Mouse (Mus musculus) midbrain, embryonic 12.5 days (tissue): ENCODE measurements around the gene Usf1. TPM values are rescaled to one million over a fixed set of nuclear protein-coding genes. Genes with fewer than 3 reads are reported as not detected.

Experiments
- ATAC-seq: fragments of 200-750 bp; cut with Nextera tagmentation; 2 replicates; pipeline ENCODE4 v1.8.0; 2017; ENCODE audit warnings: low read depth, moderate TSS enrichment, moderate library complexity; ENCODE audit not compliant: low FRiP score
- H3K27ac ChIP-seq: fragments of 300-500 bp; sonication (generic); replicated peaks from 2 replicates; pipeline ENCODE4 v1.5.1; 2016; ENCODE audit warnings: mild to moderate bottlenecking
- H3K27me3 ChIP-seq: fragments of 300-500 bp; sonication (generic); 2 replicates; pipeline ENCODE4 v1.6.1; 2016; ENCODE audit warnings: mild to moderate bottlenecking
- H3K36me3 ChIP-seq: fragments of 300-500 bp; sonication (generic); 2 replicates; pipeline ENCODE4 v1.6.1; 2016
- H3K4me1 ChIP-seq: fragments of 300-500 bp; sonication (generic); 2 replicates; pipeline ENCODE4 v1.6.1; 2016
- H3K4me2 ChIP-seq: fragments of 300-500 bp; sonication (generic); replicated peaks from 2 replicates; pipeline ENCODE4 v1.6.1; 2016; ENCODE audit warnings: mild to moderate bottlenecking, moderate library complexity
- H3K4me3 ChIP-seq: fragments of 300-500 bp; sonication (generic); 2 replicates; pipeline ENCODE4 v1.5.1; 2016; ENCODE audit warnings: mild to moderate bottlenecking
- H3K9ac ChIP-seq: fragments of 300-500 bp; sonication (generic); replicated peaks from 2 replicates; pipeline ENCODE4 v1.6.1; 2016; ENCODE audit warnings: mild to moderate bottlenecking, moderate library complexity
- H3K9me3 ChIP-seq: fragments of 300-500 bp; sonication (generic); 2 replicates; pipeline ENCODE4 v1.6.1; 2016; ENCODE audit warnings: mild to moderate bottlenecking
- WGBS: fragments of 180-500 bp; shearing (Covaris S2); methylation state at CpG from one replicate; pipeline ENCODE4 v1.1.7; 2016; 5-methylcytosine and 5-hydroxymethylcytosine counted together
- polyA plus RNA-seq: library from polyadenylated mRNA; unstranded; fragments of >200 nt; fragmentation: Nextera tagmentation; extraction: Ambion mirVana; gene quantifications from 2 replicates; pipeline ENCODE4 v1.2.1, GENCODE M21; 2016

Usf1 gene
- 175 and 190 TPM in 2 replicates for polyA plus RNA-seq

DNA sequence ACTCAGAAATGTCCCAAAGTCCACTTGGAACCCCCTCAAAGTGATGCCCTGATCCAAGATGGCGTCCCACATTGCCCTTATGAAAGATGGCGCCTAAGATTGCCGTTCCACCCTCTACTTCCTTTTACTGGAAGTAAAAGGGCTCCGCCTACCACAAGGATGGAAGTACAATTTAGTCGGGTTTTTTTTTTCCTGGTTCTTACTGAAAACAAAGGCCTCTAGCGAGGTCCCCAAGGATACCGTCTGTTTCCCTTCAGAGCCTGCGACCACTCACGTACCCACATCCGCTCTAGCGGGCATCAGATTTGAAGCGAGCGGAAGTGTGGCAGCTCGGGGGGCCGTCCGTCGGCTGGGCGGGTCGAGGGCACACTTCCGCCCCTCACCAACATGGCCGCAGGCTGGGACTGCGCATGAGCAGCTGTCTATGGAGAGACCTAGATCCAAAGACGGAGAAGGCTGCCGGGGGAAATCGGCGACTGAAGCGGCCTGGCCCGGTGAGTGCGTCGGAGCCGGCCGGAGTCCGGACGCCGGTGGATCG, at the start of gene Usf1:
Usf1 (plus strand) TSS at position 367 of the 538 bp plus-strand sequence.
- peak within 1 kb of the TSS; percentile 97 for H3K4me3 ChIP-seq
- no peaks in the 10 kb centered on the region for H3K9me3 ChIP-seq
- peaks cover 26% of the 10 kb centered on the region for H3K27me3 ChIP-seq
- peaks cover 14% of the 10 kb centered on the region for H3K36me3 ChIP-seq
- H3K4me1 ChIP-seq = peaks cover 21% of the 10 kb centered on the region
- peak; percentile 96 for ATAC-seq
- under 1% methylated on average over 36 of the region's 36 CpGs for WGBS
- peak within 1 kb of the TSS; percentile 59 for H3K4me2 ChIP-seq
- H3K9ac ChIP-seq = peak within 1 kb of the TSS; percentile 98
- H3K27ac ChIP-seq = peak within 1 kb of the TSS; percentile 91

DNA sequence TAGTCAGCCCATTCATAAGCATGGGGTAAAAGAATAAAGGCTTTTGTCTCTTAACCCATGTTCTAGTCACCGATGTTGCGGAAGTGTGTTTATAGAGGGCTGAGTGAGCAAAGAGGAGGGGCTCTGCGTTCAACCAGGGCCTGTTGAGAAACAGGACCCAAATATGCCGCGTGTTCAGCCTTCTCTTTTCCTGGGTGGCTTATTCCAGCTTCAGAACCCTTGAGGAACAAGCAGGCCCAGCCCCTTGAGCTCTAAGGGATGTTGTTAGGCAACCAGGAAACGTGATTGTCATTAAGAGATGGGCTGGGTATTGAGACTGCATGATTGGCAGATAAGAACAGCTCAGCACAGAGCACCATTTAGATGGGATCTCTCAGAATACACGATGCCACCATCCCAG, 45.2 kb upstream of the Usf1 start:
- Histone ChIP-seq H3K27ac (no peak overlapping the region), H3K4me3 (no peak overlapping the region), H3K9me3 (no peaks in the 10 kb centered on the region), H3K36me3 (no peaks in the 10 kb centered on the region), H3K27me3 (peaks cover 10% of the 10 kb centered on the region; the same call in 1 of the 2 replicates), H3K4me2 (no peak overlapping the region), H3K4me1 (peaks cover 3% of the 10 kb centered on the region; the same call in 1 of the 2 replicates), H3K9ac (no peak overlapping the region)
- no peak for ATAC-seq
- 67% methylated on average over 7 of the region's 7 CpGs for WGBS

DNA sequence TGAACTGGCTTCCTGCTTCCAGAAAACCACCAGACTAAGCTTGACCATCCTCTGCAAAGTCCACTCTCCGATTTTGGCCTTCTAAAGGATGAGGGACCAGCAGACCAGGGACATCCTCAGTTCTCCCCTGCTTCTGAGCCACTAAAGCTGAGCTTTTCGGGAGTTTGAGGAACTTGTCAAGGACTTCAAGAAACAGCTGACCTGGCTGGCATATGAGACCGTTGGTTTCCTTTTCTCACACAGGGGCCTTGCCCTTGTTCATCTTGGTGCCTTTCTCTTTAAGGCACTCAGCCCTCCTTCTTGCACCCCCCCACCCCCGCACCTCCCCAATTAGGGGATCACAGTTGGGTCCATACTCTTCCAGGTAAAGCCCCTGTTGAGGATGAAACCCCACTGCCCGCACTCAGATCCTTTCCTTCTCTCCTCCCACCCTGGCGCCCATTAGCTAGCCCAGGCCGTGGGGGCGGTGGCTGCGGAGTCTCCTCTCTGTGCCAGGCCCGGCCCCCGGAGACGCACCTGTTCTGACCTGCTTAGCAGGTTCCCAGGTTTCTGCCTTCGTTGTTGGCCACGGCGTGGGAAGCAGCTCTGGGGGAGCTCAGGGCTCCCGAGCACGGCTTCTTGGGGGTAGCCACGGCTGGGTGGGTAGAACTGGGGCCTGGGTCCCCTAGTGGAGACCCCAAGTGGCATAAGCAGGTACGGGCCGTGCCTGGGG, 41.1 kb upstream of the Usf1 start, which contains the start of gene Nectin4:
Nectin4 (plus strand) TSS at position 255 of the 712 bp plus-strand sequence.
- no peak within 1 kb of the TSS for H3K27ac ChIP-seq
- peaks cover 5% of the 10 kb centered on the region for H3K4me1 ChIP-seq
- no peak within 1 kb of the TSS for H3K4me2 ChIP-seq
- no peaks in the 10 kb centered on the region for H3K36me3 ChIP-seq
- H3K9ac ChIP-seq = no peak within 1 kb of the TSS
- ATAC-seq = no peak
- no peak within 1 kb of the TSS for H3K4me3 ChIP-seq
- no peaks in the 10 kb centered on the region for H3K9me3 ChIP-seq
- H3K27me3 ChIP-seq = peaks cover 20% of the 10 kb centered on the region
- WGBS = 55% methylated on average over 20 of the region's 20 CpGs

DNA sequence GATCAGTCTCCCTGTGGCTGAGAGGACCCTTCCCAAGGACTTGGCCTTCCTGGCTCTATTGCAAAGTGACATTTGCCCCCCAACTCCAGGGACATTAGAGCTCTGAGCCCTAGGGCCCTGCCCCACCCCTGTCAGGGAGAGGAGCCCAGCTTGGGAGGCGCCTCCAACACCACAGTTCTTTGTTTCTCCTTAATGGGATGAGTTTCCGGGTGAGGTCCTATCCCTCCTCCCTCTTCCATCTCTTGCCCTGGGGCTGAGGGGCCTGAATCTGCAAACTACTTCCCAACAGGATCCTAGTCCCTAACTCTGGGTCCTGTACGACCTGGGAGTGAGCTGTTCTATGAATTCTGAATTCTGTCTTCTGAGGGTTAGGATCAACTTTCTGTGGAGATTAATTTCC, 38.2 kb upstream of the Usf1 start:
- H3K36me3 ChIP-seq = no peaks in the 10 kb centered on the region

DNA sequence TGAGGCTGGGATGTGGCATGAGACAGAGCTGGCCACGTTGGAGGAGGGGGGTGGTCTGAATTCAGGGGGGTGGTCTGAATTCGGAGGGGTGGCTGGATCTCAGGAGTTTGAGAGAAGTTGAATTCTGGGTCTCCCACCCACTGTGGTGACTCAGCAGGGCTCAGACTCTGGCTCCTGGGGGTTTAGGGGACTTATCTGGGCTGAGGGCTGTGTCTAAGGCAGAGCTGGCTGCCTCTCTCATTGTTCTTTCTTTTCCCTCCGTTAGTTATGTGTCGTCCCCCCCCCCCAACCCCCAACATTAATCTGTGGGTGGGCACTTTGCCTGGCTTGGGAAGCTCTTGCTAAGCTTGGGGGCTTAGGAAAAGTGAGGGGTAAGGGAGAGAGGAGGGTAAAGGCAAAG, 37.2 kb upstream of the Usf1 start:
- no peaks in the 10 kb centered on the region for H3K36me3 ChIP-seq
- H3K4me3 ChIP-seq = no peak overlapping the region
- H3K27ac ChIP-seq = no peak overlapping the region
- no peaks in the 10 kb centered on the region for H3K9me3 ChIP-seq
- H3K27me3 ChIP-seq = peaks cover 32% of the 10 kb centered on the region
- no peak for ATAC-seq
- peaks cover 5% of the 10 kb centered on the region for H3K4me1 ChIP-seq
- WGBS = 0% methylated on average over 4 of the region's 4 CpGs
- H3K9ac ChIP-seq = no peak overlapping the region
- no peak overlapping the region for H3K4me2 ChIP-seq

More for the DNA sequence above, 38.2 kb upstream of the Usf1 start:
- H3K27ac ChIP-seq = no peak overlapping the region
- H3K4me3 ChIP-seq = no peak overlapping the region
- H3K9ac ChIP-seq = no peak overlapping the region
- H3K4me2 ChIP-seq = no peak overlapping the region
- H3K27me3 ChIP-seq = peaks cover 23% of the 10 kb centered on the region
- H3K4me1 ChIP-seq = peaks cover 5% of the 10 kb centered on the region
- 45% methylated on average over 3 of the region's 3 CpGs for WGBS
- no peaks in the 10 kb centered on the region for H3K9me3 ChIP-seq
- no peak for ATAC-seq

DNA sequence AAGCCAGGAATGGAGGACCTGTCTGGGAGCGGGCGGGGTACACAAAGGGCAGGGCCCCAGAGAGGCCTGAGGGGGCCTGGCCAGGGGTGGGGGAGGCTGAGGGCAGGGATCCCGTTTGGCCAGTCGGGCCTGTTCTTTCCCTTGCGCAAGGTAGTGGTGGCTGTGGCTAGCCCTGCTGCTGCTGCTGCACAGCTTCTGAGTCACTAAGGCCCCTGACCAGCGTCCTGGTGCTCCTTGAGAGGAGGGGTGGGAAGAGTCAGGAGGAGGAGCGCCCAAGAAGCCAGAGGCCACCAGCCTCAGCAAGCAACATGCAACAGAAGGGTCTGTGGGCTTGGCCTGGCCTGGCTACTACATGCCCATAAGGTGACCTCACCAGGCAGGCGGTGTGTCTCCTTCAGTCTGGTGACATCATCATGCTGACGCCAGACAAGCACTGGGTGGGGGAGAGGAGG, 35.4 kb upstream of the Usf1 start:
- Histone ChIP-seq H3K4me2 (no peak overlapping the region), H3K9ac (no peak overlapping the region), H3K9me3 (no peaks in the 10 kb centered on the region), H3K27me3 (peaks cover 37% of the 10 kb centered on the region), H3K4me1 (peaks cover 16% of the 10 kb centered on the region), H3K36me3 (no peaks in the 10 kb centered on the region), H3K4me3 (no peak overlapping the region), H3K27ac (no peak overlapping the region)
- no peak for ATAC-seq
- 38% methylated on average over 8 of the region's 9 CpGs for WGBS

DNA sequence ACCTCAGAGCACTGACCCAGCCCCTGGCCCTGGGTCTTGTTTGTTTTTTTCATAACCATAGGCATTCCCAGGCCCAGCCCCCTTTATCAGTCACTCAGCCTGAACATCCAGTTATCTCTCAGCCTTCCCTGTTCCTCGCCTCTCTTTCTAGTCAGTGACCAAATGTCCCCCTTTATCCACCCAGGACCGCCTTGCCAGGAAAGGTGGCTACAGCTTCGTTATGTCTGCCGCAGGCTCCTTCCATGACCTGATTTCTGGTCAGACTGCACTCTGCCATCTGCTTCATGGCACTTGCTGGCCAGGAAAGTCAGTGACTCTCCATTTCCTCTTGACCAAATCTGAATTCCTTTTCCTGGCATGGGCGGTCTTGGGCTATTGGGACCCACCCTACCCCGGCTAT, 32.8 kb upstream of the Usf1 start:
- Histone ChIP-seq H3K36me3 (no peaks in the 10 kb centered on the region), H3K4me1 (peaks cover 16% of the 10 kb centered on the region), H3K27ac (no peak overlapping the region), H3K4me3 (no peak overlapping the region), H3K4me2 (no peak overlapping the region), H3K9me3 (no peaks in the 10 kb centered on the region), H3K27me3 (peaks cover 39% of the 10 kb centered on the region), H3K9ac (no peak overlapping the region)
- 89% methylated on average over 6 of the region's 6 CpGs for WGBS
- ATAC-seq = no peak

DNA sequence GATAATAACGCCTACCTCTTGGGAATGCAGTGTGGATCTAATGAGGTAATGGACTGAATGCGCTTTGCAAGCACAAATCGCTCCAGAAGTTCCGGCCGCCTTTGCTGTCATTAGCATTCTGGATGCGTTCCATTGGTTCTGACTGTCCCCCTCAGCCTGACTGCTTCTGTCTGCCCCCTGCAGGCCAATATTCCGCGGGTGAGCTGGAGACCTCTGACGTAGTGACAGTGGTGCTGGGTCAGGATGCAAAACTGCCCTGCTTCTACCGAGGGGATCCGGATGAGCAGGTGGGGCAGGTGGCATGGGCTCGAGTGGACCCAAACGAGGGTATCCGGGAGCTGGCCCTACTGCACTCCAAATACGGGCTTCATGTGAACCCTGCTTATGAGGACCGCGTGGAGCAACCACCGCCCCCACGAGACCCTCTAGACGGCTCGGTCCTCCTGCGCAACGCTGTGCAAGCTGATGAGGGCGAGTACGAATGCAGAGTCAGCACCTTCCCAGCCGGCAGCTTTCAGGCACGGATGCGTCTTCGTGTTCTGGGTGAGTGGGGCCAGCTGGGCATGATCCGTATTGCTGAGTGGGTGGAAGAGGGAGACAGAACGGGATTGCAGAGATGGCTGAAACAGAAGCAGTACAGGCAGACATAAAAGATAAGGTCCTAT, 31.0 kb upstream of the Usf1 start:
- Histone ChIP-seq H3K27me3 (peaks cover 43% of the 10 kb centered on the region), H3K4me1 (peaks cover 11% of the 10 kb centered on the region), H3K4me3 (peak overlapping the region; percentile 31), H3K9ac (peak overlapping the region; percentile 29; the same call in 1 of the 2 replicates), H3K27ac (no peak overlapping the region), H3K9me3 (no peaks in the 10 kb centered on the region), H3K4me2 (peak overlapping the region; percentile 50), H3K36me3 (no peaks in the 10 kb centered on the region)
- ATAC-seq = peak; percentile 85
- 2% methylated on average over 31 of the region's 31 CpGs for WGBS

DNA sequence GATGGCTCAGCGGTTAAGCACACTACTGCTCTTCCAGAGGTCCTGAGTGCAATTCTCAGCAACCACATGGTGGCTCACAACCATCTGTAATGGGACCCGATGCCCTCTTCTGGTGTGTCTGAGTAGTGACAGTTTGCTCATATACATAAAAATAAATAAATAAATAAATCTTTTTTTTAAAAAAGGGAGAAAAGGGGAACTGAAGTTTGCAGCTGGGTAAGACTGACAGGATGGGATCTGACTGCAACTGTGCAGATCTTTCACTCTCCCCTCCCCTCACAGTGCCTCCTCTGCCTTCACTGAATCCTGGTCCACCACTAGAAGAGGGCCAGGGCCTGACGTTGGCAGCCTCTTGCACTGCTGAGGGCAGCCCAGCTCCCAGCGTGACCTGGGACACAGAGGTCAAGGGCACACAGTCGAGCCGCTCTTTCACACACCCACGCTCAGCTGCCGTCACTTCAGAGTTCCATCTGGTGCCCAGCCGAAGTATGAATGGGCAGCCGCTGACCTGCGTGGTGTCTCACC, 29.0 kb upstream of the Usf1 start:
- Histone ChIP-seq H3K4me2 (no peak overlapping the region), H3K9ac (no peak overlapping the region), H3K27ac (no peak overlapping the region), H3K36me3 (no peaks in the 10 kb centered on the region), H3K27me3 (peaks cover 47% of the 10 kb centered on the region), H3K4me1 (peaks cover 11% of the 10 kb centered on the region), H3K4me3 (no peak overlapping the region), H3K9me3 (no peaks in the 10 kb centered on the region)
- 84% methylated on average over 11 of the region's 11 CpGs for WGBS
- ATAC-seq = no peak

DNA sequence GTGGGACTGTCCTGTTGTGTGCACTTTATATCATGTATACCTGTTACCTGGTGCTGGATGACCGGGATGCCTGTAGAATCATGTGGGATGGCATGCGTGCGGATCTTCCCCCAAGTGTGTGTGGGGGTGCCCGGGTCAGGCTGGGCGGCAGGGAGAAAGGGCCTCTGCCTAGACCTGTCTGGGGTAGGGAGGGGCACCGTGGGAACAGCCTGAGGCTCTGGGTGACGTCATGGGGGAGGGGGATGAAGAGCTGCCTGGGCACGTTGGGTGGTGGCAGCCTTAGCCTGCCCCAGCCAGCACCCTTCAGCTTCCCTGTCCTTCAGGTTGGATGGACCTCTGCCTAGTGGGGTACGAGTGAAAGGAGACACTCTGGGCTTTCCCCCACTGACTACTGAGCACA, 26.8 kb upstream of the Usf1 start:
- Histone ChIP-seq H3K4me1 (peaks cover 10% of the 10 kb centered on the region), H3K36me3 (no peaks in the 10 kb centered on the region), H3K9ac (no peak overlapping the region), H3K9me3 (no peaks in the 10 kb centered on the region), H3K4me3 (no peak overlapping the region), H3K27ac (no peak overlapping the region), H3K27me3 (peaks cover 33% of the 10 kb centered on the region), H3K4me2 (no peak overlapping the region)
- ATAC-seq = no peak
- 74% methylated on average over 9 of the region's 9 CpGs for WGBS

DNA sequence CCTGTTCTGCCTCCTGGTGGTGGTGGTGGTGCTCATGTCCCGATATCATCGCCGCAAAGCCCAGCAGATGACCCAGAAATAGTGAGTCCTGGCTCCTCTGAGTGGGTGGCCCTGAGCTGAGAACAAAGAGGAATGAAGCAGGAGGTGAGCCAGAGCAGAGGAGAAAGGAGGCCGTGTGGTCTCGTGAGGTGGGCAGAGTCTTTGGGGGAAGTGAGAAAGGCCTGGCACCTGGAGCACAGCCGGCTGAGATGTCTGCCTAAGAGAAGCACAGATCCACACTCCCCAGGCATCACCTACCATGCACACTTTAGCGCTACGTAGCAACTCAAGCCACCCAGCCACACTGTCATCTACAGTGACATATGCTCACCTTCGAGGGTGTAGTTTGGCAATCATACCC, 25.9 kb upstream of the Usf1 start:
- no peak overlapping the region for H3K4me2 ChIP-seq
- no peak for ATAC-seq

DNA sequence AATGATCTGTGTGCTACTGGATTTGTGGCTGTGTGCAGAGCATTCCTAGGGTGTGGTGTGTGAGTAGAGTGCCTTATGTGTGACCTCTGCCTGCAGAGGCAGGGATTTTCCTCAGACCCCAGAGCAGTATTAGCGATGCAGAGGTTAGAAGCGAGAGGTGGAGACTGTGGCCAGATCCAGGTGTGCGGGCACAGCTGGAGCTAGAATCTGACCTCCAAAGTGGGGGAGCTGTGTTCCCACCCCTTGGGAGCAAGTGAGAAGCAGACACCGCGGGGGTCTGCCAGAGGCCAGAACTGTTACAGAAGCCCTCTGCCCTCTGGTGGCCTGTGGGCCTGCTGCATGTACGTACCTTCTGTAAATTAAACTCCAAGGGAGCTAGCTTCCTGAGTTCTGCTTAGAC, 24.0 kb upstream of the Usf1 start:
- Histone ChIP-seq H3K9me3 (no peaks in the 10 kb centered on the region), H3K36me3 (no peaks in the 10 kb centered on the region), H3K27me3 (peaks cover 11% of the 10 kb centered on the region), H3K9ac (no peak overlapping the region), H3K4me2 (no peak overlapping the region), H3K4me1 (no peaks in the 10 kb centered on the region), H3K4me3 (no peak overlapping the region), H3K27ac (no peak overlapping the region)
- 22% methylated on average over 6 of the region's 6 CpGs for WGBS
- ATAC-seq = no peak

More for the DNA sequence above, 25.9 kb upstream of the Usf1 start:
- Histone ChIP-seq H3K9me3 (no peaks in the 10 kb centered on the region), H3K4me3 (no peak overlapping the region), H3K36me3 (no peaks in the 10 kb centered on the region), H3K9ac (no peak overlapping the region), H3K27me3 (peaks cover 25% of the 10 kb centered on the region), H3K27ac (no peak overlapping the region), H3K4me1 (peaks cover 1% of the 10 kb centered on the region; the same call in 1 of the 2 replicates)
- 66% methylated on average over 9 of the region's 9 CpGs for WGBS
